Mouse (Mus musculus): ENCODE results near the gene Spryd4.

DNA sequence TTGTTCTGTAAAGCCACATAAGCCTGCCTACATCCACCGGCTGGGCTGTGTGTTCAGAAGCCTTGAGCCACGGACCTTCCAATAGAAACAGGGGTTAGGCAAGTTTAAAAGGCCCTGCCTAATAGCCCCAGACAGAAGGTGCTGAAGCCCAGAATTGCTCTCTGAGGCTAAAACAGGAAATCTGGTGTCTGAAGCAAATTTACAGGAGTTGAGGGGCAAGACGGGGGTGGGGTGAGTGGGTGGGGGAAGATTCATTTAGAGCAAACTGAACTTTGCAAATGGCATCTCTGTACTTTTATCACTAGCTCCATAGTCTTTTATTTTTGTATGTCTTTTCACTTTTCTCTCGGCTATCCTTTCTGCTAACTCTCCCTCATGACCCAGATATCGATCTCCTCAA, 19.5 kb upstream of the Spryd4 start:
- TF ChIP-seq TCF3 (IDR thresholded peaks at IDR 0.05; ENCODE audit: insufficient read length, low read depth) (no peak), POLR2A (IDR thresholded peaks at IDR 0.05; ENCODE audit: insufficient read length, low read depth) (no peak), REST (IDR thresholded peaks at IDR 0.05; ENCODE audit: insufficient read depth, insufficient read length) (no peak), POLR2AphosphoS2 (IDR thresholded peaks at IDR 0.05; ENCODE audit: insufficient read length, low read depth) (no peak), MYOD1 (IDR thresholded peaks at IDR 0.05; ENCODE audit: control insufficient read depth in 1 of 3, insufficient read length in 2 of 3, low read depth in 2 of 3) (no peak), CEBPB (IDR thresholded peaks at IDR 0.05; ENCODE audit: insufficient read depth, poor library complexity, severe bottlenecking) (no peak), SRF (IDR thresholded peaks at IDR 0.05; ENCODE audit: control insufficient read depth, insufficient read length, low read depth) (no peak), USF1 (IDR thresholded peaks at IDR 0.05; ENCODE audit: low read depth) (no peak)

Data from myocyte (in vitro differentiated cells).